Mouse (Mus musculus) liver, embryonic 14.5 days (tissue): ENCODE results near the gene Sgcg. TPM values are rescaled to one million over a fixed set of nuclear protein-coding genes. Genes with fewer than 3 reads are reported as not detected.

ENCODE experiments used
- ATAC-seq: fragments of 200-750 bp; cut with Nextera tagmentation; 2 replicates; pipeline ENCODE4 v1.8.0; 2017; ENCODE audit warnings: moderate number of reproducible peaks, mild to moderate bottlenecking, moderate library complexity; ENCODE audit not compliant: insufficient read depth
- DNase-seq, 3 experiments: peaks; one replicate each; pipeline ENCODE4 v3.0.0-alpha.2; 2012 to 2013; ENCODE audit warnings: low read depth in 3 of 3, low spot score in 3 of 3
- H3K27ac ChIP-seq: fragments of 300-500 bp; sonication (generic); 2 replicates; pipeline ENCODE4 v1.5.1; 2014; ENCODE audit warnings: moderate library complexity, mild to moderate bottlenecking, control low read depth, inconsistent platforms
- H3K27me3 ChIP-seq: fragments of 300-500 bp; sonication (generic); 2 replicates; pipeline ENCODE4 v1.6.1; 2014; ENCODE audit warnings: mild to moderate bottlenecking, low read length, moderate library complexity; ENCODE audit not compliant: control insufficient read depth, insufficient read depth
- H3K36me3 ChIP-seq: fragments of 300-500 bp; sonication (generic); replicated peaks from 2 replicates; pipeline ENCODE4 v1.6.1; 2014; ENCODE audit warnings: low read depth; ENCODE audit not compliant: control insufficient read depth, insufficient read depth
- H3K4me1 ChIP-seq, 2 experiments: fragments of 200-500 bp in 1 of 2; fragments of 300-500 bp in 1 of 2; sonication (generic) in 1 of 2; replicated peaks; 2 replicates each; pipeline ENCODE4 v1.6.1; 2012 to 2014; ENCODE audit warnings: antibody characterized with exemption in 1 of 2, inconsistent platforms in 1 of 2, low read length in 1 of 2; ENCODE audit not compliant: control insufficient read depth in 2 of 2, insufficient read depth in 2 of 2
- H3K4me2 ChIP-seq: fragments of 300-500 bp; sonication (generic); 2 replicates; pipeline ENCODE4 v1.6.1; 2014; ENCODE audit warnings: low read depth, mild to moderate bottlenecking, control low read depth, moderate library complexity
- H3K4me3 ChIP-seq, 2 experiments: fragments of 200-500 bp in 1 of 2; fragments of 300-500 bp in 1 of 2; sonication (generic) in 1 of 2; 2 replicates each; pipeline ENCODE4 v1.5.1; 2012 to 2014; ENCODE audit warnings: low read depth in 2 of 2, low read length in 2 of 2, mild to moderate bottlenecking in 2 of 2, control low read depth in 1 of 2, inconsistent platforms in 1 of 2, moderate library complexity in 1 of 2; ENCODE audit not compliant: insufficient read depth in 1 of 2
- H3K9ac ChIP-seq: fragments of 300-500 bp; sonication (generic); replicated peaks from 2 replicates; pipeline ENCODE4 v1.6.1; 2014; ENCODE audit warnings: mild to moderate bottlenecking, control low read depth, moderate library complexity
- H3K9me3 ChIP-seq: fragments of 300-500 bp; sonication (generic); 2 replicates; pipeline ENCODE4 v1.6.1; 2016; ENCODE audit warnings: low read length, mixed read lengths; ENCODE audit not compliant: control insufficient read depth
- CTCF ChIP-seq: IDR thresholded peaks from 2 replicates; pipeline ENCODE4 v1.5.1; 2016; ENCODE audit warnings: antibody characterized with exemption, low read depth, control low read depth
- EP300 ChIP-seq: IDR thresholded peaks from 2 replicates; pipeline ENCODE4 v1.6.1; 2016; ENCODE audit warnings: antibody characterized with exemption, low read depth
- WGBS: fragments of 180-500 bp; shearing (Covaris S2); extraction: QIAGEN DNeasy Blood & Tissue Kit; methylation state at CpG from one replicate; pipeline ENCODE4 v1.1.7; 2014; ENCODE audit not compliant: insufficient replicate concordance; 5-methylcytosine and 5-hydroxymethylcytosine counted together
- polyA plus RNA-seq, 2 experiments: library from polyadenylated mRNA; depleted of rRNA in 1 of 2; stranded (reverse) in 1 of 2; unstranded in 1 of 2; fragments of >200 nt; fragmentation: Nextera tagmentation in 1 of 2; extraction: Ambion mirVana in 1 of 2; gene quantifications; 2 replicates each; pipeline versions ENCODE4 v1.2.1 to v1.2.3; 2012 to 2014

The Sgcg gene
- polyA plus RNA-seq, 2 experiments, result 0.03 to 0.05 TPM

- no peak overlapping the region for H3K4me3 ChIP-seq
- H3K4me1 ChIP-seq, result no peaks in the 10 kb centered on the region
- ATAC-seq (no peak), DNase-seq (no peak)
- H3K4me2 ChIP-seq, result no peak overlapping the region
- H3K36me3 ChIP-seq, result no peaks in the 10 kb centered on the region
- WGBS, result 49% methylated on average over 7 of the region's 7 CpGs
- peaks cover 21% of the 10 kb centered on the region for H3K27me3 ChIP-seq
- H3K9ac ChIP-seq, result no peak overlapping the region
- H3K9me3 ChIP-seq, result no peaks in the 10 kb centered on the region
- TF ChIP-seq EP300 (no peak), CTCF (no peak)
- no peak overlapping the region for H3K27ac ChIP-seq
Measured at GRCm38 (mm10) chr14:61278676-61279300, 20.5 kb upstream of the Sgcg start.

GRCm38 (mm10) chr14:61277285-61277684 is 19.0 kb upstream of the Sgcg start:
- WGBS, result 14% methylated on average over 1 of the region's 1 CpGs
- DNase-seq (peak in 1 of 3 experiments; percentile 16), ATAC-seq (no peak)
- TF ChIP-seq EP300, result no peak
- peak; percentile 85 for TF ChIP-seq CTCF
- Histone ChIP-seq H3K9ac (no peak overlapping the region), H3K9me3 (no peaks in the 10 kb centered on the region), H3K4me1 (no peaks in the 10 kb centered on the region), H3K27me3 (peaks cover 21% of the 10 kb centered on the region), H3K36me3 (no peaks in the 10 kb centered on the region), H3K4me2 (no peak overlapping the region), H3K27ac (no peak overlapping the region), H3K4me3 (no peak overlapping the region)

- Histone ChIP-seq H3K27me3 (peaks cover 21% of the 10 kb centered on the region), H3K4me1 (no peaks in the 10 kb centered on the region), H3K36me3 (no peaks in the 10 kb centered on the region), H3K9me3 (no peaks in the 10 kb centered on the region), H3K4me2 (peak overlapping the region; percentile 15; the same call in 1 of the 2 replicates), H3K9ac (no peak overlapping the region), H3K4me3 (0 out of 4 replicates have a peak overlapping the region, but pooled peaks of 1 of the 2 experiments have one; percentile 8), H3K27ac (no peak overlapping the region)
- WGBS, result 9% methylated on average over 38 of the region's 38 CpGs
- DNase-seq (no peak), ATAC-seq (no peak)
- TF ChIP-seq EP300, result no peak
- TF ChIP-seq CTCF, result no peak
Measured at GRCm38 (mm10) chr14:61274414-61275198, 16.3 kb upstream of the Sgcg start.

GRCm38 (mm10) chr14:61267908-61268475 is 9.7 kb upstream of the Sgcg start:
- no peaks in the 10 kb centered on the region for H3K4me1 ChIP-seq
- H3K27me3 ChIP-seq, result no peaks in the 10 kb centered on the region
- no peak overlapping the region for H3K4me3 ChIP-seq
- TF ChIP-seq CTCF, result no peak
- no peak for TF ChIP-seq EP300
- no peak for DNase-seq
- no peak overlapping the region for H3K27ac ChIP-seq
- no peaks in the 10 kb centered on the region for H3K9me3 ChIP-seq
- no peak for ATAC-seq
- no peaks in the 10 kb centered on the region for H3K36me3 ChIP-seq
- WGBS, result 52% methylated on average over 5 of the region's 5 CpGs
- no peak overlapping the region for H3K4me2 ChIP-seq
- no peak overlapping the region for H3K9ac ChIP-seq

GRCm38 (mm10) chr14:61259084-61259483 is 794 bp upstream of the Sgcg start:
- Histone ChIP-seq H3K4me1 (no peaks in the 10 kb centered on the region; a peak in 1 of 4 replicates), H3K9me3 (no peaks in the 10 kb centered on the region), H3K36me3 (no peaks in the 10 kb centered on the region), H3K4me2 (no peak overlapping the region), H3K27ac (no peak overlapping the region), H3K4me3 (no peak overlapping the region), H3K27me3 (no peaks in the 10 kb centered on the region), H3K9ac (no peak overlapping the region)
- ATAC-seq (no peak), DNase-seq (no peak)
- TF ChIP-seq CTCF (no peak), EP300 (no peak)
- 45% methylated on average over 3 of the region's 3 CpGs for WGBS
